Mouse (Mus musculus): ENCODE measurements at regions not wholly inside any gene's neighbourhood (a gene's known extent, or its start where the extent isn't known, plus 50 kb on each side); places are given as distances from the start of the nearest gene placed in this dataset.

GRCm38 (mm10) chr3:48389862-48390261, 1367.3 kb downstream of the Pcdh18 start:
- no peak for TF ChIP-seq ZC3H11A (IDR thresholded peaks at IDR 0.05; ENCODE audit: borderline replicate concordance, low read depth, low read length)
- TF ChIP-seq MAFK (IDR thresholded peaks at IDR 0.05; ENCODE audit: insufficient read depth, low read depth, low read length) = no peak
- TF ChIP-seq CHD2 (IDR thresholded peaks at IDR 0.05; ENCODE audit: low read depth, low read length) = no peak
